ENCODE assay signal across 10 mouse cellular contexts in the genomic region with DNA sequence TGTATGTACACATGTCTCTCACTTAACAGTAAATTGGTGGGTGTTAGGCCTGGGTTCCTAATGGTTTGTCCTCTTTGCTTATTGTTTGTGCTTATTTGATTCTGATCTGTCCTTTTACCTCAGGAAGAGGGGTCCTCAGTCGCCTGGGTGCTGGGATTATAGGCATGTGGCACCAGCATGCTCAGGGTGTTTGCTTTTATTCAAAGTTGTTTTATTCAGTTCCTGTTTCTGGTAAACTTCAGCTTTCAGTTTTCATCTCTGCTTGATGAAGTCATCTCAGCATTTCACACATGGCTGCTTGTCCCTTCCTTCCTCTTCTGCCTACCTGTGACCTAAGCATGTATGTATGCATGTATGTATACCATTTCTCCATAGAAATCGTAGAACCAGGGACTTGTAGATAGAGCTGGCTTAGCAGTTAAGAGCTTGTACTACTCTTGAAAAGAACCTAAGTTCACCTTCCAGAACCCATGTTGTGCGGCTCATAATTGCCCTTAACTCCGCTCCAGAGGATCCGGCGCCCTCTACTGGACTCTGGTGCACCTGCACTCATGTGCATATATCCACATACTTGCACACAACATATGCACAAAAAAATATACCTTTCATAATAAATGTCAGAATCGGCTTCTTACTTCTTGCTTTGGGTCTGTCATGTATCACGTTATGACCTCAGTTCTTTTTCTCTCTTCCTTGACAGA. TPM values are rescaled to one million over a fixed set of nuclear protein-coding genes. Genes with fewer than 3 reads are reported as not detected.
A peak's percentile ranks its signal among the peaks of the same experiment; 100 is the strongest.
DNase-seq lines count a peak whose midpoint lies in the region; ATAC-seq and TF ChIP-seq lines count a peak whose summit lies in the region.
"Had no signal": no experiment of that assay in that cellular context is flagged by ENCODE, and none has a peak within 500 bp of the region (broad histone marks: within the 10 kb centered on the region; RNA-seq: fewer than 3 reads in every experiment).

No protein-coding gene starts in this region.

- H3K27ac ChIP-seq in left cerebral cortex, adult 2 months: no peak overlapping the region
- H3K27ac ChIP-seq in MEL (ENCODE audit: control insufficient read depth, low read depth, low read length): no peak overlapping the region
- H3K27ac ChIP-seq: heart, embryonic 15.5 days had no signal

- peaks cover 8 to 19% of the 10 kb centered on the region in 2 experiments for H3K4me1 ChIP-seq in MEL (ENCODE audit: control insufficient read depth in 1 of 2, insufficient read depth in 2 of 2, low read length in 2 of 2)

- no peak overlapping the region for H3K4me3 ChIP-seq in left cerebral cortex, adult 2 months
- H3K4me3 ChIP-seq in MEL (ENCODE audit: control insufficient read depth in 1 of 2, insufficient read depth in 1 of 2, low read depth in 2 of 2, low read length in 2 of 2): no peak overlapping the region
- H3K4me3 ChIP-seq: heart, embryonic 15.5 days had no signal

- no peaks in the 10 kb centered on the region for H3K9me3 ChIP-seq in MEL (replicated peaks; ENCODE audit: insufficient read depth, low read length)
- H3K9me3 ChIP-seq: heart, embryonic 15.5 days had no signal

- TF ChIP-seq CTCF in left cerebral cortex, adult 2 months (IDR thresholded peaks at IDR 0.05): peak; percentile 43
- TF ChIP-seq CTCF in MEL (IDR thresholded peaks at IDR 0.05 in 2 of 3, conservative IDR thresholded peaks at IDR 0.05 in 1 of 3; ENCODE audit: control insufficient read depth in 1 of 3, insufficient read depth in 1 of 3, low read depth in 2 of 3, low read length in 3 of 3, poor library complexity in 1 of 3, severe bottlenecking in 1 of 3): peak; percentile 49 to 55 (median 49)

- intact Hi-C loops in left cerebral cortex, adult 2 months (cut with DNase I): loop anchor here (10.0 kb wide), 1 partner anchor 53 kb away; no protein-coding TSS in a partner anchor

- H3K9ac ChIP-seq in MEL (ENCODE audit: control insufficient read depth, low read depth, low read length, poor library complexity, severe bottlenecking): no peak overlapping the region
- H3K9ac ChIP-seq: heart, embryonic 15.5 days had no signal

- peaks cover 9% of the 10 kb centered on the region for H3K79me2 ChIP-seq in MEL (ENCODE audit: control insufficient read depth, insufficient read depth, low read length, poor library complexity)

- no peaks in the 10 kb centered on the region for H3K27me3 ChIP-seq in MEL (ENCODE audit: control insufficient read depth in 1 of 2, insufficient read depth in 2 of 2, low read length in 2 of 2)

- TF ChIP-seq EP300 in MEL (IDR thresholded peaks at IDR 0.05; ENCODE audit: low read depth in 1 of 2, low read length in 2 of 2): no peak

- peak; percentile 59 for ATAC-seq in megakaryocyte, adult 5-6 weeks (ENCODE audit: poor library complexity, severe bottlenecking)

- TF ChIP-seq RAD21 in MEL (IDR thresholded peaks at IDR 0.05; ENCODE audit: low read depth, low read length): no peak

- peaks cover 0 to 9% of the 10 kb centered on the region in 2 experiments; a peak in 1 of 4 replicates for H3K36me3 ChIP-seq in MEL (ENCODE audit: control insufficient read depth in 1 of 2, insufficient read depth in 2 of 2, low read length in 2 of 2)
- H3K36me3 ChIP-seq: heart, embryonic 15.5 days had no signal

- TF ChIP-seq POLR2A in MEL (IDR thresholded peaks at IDR 0.05; ENCODE audit: control insufficient read depth in 1 of 2, insufficient read depth in 1 of 2, low read depth in 1 of 2, low read length in 2 of 2, poor library complexity in 1 of 2): no peak

- no peak for DNase-seq in left cerebral cortex, adult 2 months (ENCODE audit: extremely low spot score in 1 of 2, low spot score in 2 of 2)
- no peak for DNase-seq in left cerebral cortex, adult 8-10 months (ENCODE audit: low spot score in 2 of 2)
- peak; percentile 28 for DNase-seq in CD4-positive helper T cell, adult 2 months (ENCODE audit: low read depth, low spot score)
- DNase-seq in MEL (ENCODE audit: low read depth, low spot score): peak; percentile 51
- no peak for DNase-seq in adrenal gland, postnatal 4 days (ENCODE audit: low spot score in 2 of 2)
- no peak for DNase-seq in right cerebral cortex, postnatal 25 days
- DNase-seq: cerebellum, adult 11-12 months; kidney, adult 8-10 months had no signal

TF ChIP-seq in MEL, 35 proteins besides CTCF, POLR2A, EP300 and RAD21:
- TF ChIP-seq MXI1 (IDR thresholded peaks at IDR 0.05; ENCODE audit: low read depth, low read length) (peak; percentile 35; the same call in 1 of the 2 replicates), RCOR1 (IDR thresholded peaks at IDR 0.05; ENCODE audit: low read depth, low read length) (no peak), GABPA (IDR thresholded peaks at IDR 0.05; ENCODE audit: low read depth, low read length) (no peak), HCFC1 (IDR thresholded peaks at IDR 0.05; ENCODE audit: low read depth, low read length) (no peak), MAX (IDR thresholded peaks at IDR 0.05; ENCODE audit: low read length) (peak; percentile 53; the same call in 1 of the 2 replicates), MAFK (IDR thresholded peaks at IDR 0.05; ENCODE audit: borderline replicate concordance, low read depth, low read length) (no peak), MYB (IDR thresholded peaks at IDR 0.05; ENCODE audit: low read depth, low read length) (no peak), ETS1 (IDR thresholded peaks at IDR 0.05; ENCODE audit: low read depth, low read length) (peak; percentile 66), USF2 (IDR thresholded peaks at IDR 0.05; ENCODE audit: borderline replicate concordance in 1 of 2, insufficient read depth in 1 of 2, low read depth in 1 of 2, low read length in 2 of 2) (no peak), KAT2A (conservative IDR thresholded peaks at IDR 0.05; ENCODE audit: low read depth, low read length) (no peak), TBP (IDR thresholded peaks at IDR 0.05; ENCODE audit: low read depth, low read length) (no peak), NELFE (IDR thresholded peaks at IDR 0.05; ENCODE audit: low read depth, low read length) (no peak), MYC (IDR thresholded peaks at IDR 0.05; ENCODE audit: low read depth, low read length) (peak; percentile 58; the same call in 1 of the 2 replicates), CHD2 (IDR thresholded peaks at IDR 0.05; ENCODE audit: low read length) (no peak)

RNA-seq across cellular contexts. Expression of a gene that starts 8.2 kb away (rescaled TPM):
- total RNA-seq in left cerebral cortex, adult 2 months (2021): 10 to 100 TPM; 34.0 to 34.1 TPM
- total RNA-seq in left cerebral cortex, adult 8-10 months (2022): 10 to 100 TPM; 34.4 to 39.4 (median 36.7) TPM
- 27.9 and 31.7 TPM in 2 replicates for total RNA-seq in MEL (2012; rRNA removed)
- 10 to 100 TPM in 1 of 2 experiments, not detected in 1; 32.3 TPM for polyA plus RNA-seq in MEL (2012; ENCODE audit: insufficient read depth in 1 of 2, insufficient read length in 2 of 2, low read depth in 1 of 2, low replicate concordance in 2 of 2, missing spikeins in 1 of 2)
- total RNA-seq in megakaryocyte, adult 5-6 weeks (2015): 14.9 and 18.5 TPM in 2 replicates
- 8.2 and 12.4 TPM in 2 replicates for total RNA-seq in megakaryocyte, adult 5-6 weeks (2017)
- 10 to 100 TPM; 41.7 to 43.8 TPM for total RNA-seq in adrenal gland, postnatal 4 days (2021)

RNA-seq across cellular contexts. Expression of a gene that starts 52.2 kb away (rescaled TPM):
- total RNA-seq in left cerebral cortex, adult 2 months (2021): 10 to 100 TPM; 30.2 to 30.8 TPM
- total RNA-seq in left cerebral cortex, adult 8-10 months (2022): 10 to 100 TPM; 26.7 to 32.6 (median 30.1) TPM
- 60.9 and 69.6 TPM in 2 replicates for total RNA-seq in MEL (2012; rRNA removed)
- polyA plus RNA-seq in MEL (2012; ENCODE audit: insufficient read depth in 1 of 2, insufficient read length in 2 of 2, low read depth in 1 of 2, low replicate concordance in 2 of 2, missing spikeins in 1 of 2): 10 to 100 TPM in 1 of 2 experiments, not detected in 1; 56.2 TPM
- total RNA-seq in megakaryocyte, adult 5-6 weeks (2015): 49.4 and 54.0 TPM in 2 replicates
- total RNA-seq in megakaryocyte, adult 5-6 weeks (2017): 48.3 and 53.8 TPM in 2 replicates
- total RNA-seq in adrenal gland, postnatal 4 days (2021): 10 to 100 TPM; 38.9 to 41.3 TPM

RNA-seq across cellular contexts. Expression of a gene that starts 52.3 kb away (rescaled TPM):
- total RNA-seq in left cerebral cortex, adult 2 months (2021): 10 to 100 TPM; 15.7 to 23.5 TPM
- 10 to 100 TPM; 22.9 to 28.0 (median 25.9) TPM for total RNA-seq in left cerebral cortex, adult 8-10 months (2022)
- 15.8 and 17.3 TPM in 2 replicates for total RNA-seq in MEL (2012; rRNA removed)
- 10 to 100 TPM in 1 of 2 experiments, not detected in 1; 26.7 TPM for polyA plus RNA-seq in MEL (2012; ENCODE audit: insufficient read depth in 1 of 2, insufficient read length in 2 of 2, low read depth in 1 of 2, low replicate concordance in 2 of 2, missing spikeins in 1 of 2)
- total RNA-seq in megakaryocyte, adult 5-6 weeks (2015): 20.2 and 29.5 TPM in 2 replicates
- 21.3 and 25.7 TPM in 2 replicates for total RNA-seq in megakaryocyte, adult 5-6 weeks (2017)
- total RNA-seq in adrenal gland, postnatal 4 days (2021): 100 to 1,000 TPM; 149 to 165 TPM

Comparison
In these comparisons a context has a peak if more than half of its experiments do, and no peak if none do; other contexts are left out.
1. DNase-seq: peak in CD4-positive helper T cell, adult 2 months (single experiment) and MEL (single experiment); none in left cerebral cortex, adult 2 months (0 of 2), left cerebral cortex, adult 8-10 months (0 of 2), adrenal gland, postnatal 4 days (0 of 2) and right cerebral cortex, postnatal 25 days (single experiment).